Mouse (Mus musculus) thymus, postnatal 0 days (tissue): ENCODE measurements around the gene Dtx1. TPM values are rescaled to one million over a fixed set of nuclear protein-coding genes. Genes with fewer than 3 reads are reported as not detected.
A peak's percentile ranks its signal among the peaks of the same experiment; 100 is the strongest.

ENCODE experiments used
- DNase-seq: peaks from one replicate; pipeline ENCODE4 v3.0.0-alpha.2; 2015; ENCODE audit warnings: low spot score
- polyA plus RNA-seq: library from polyadenylated mRNA; unstranded; fragments of >200 nt; fragmentation: Nextera tagmentation; extraction: Ambion mirVana; gene quantifications from 2 replicates; pipeline ENCODE4 v1.2.1, GENCODE M21; 2015

Dtx1 gene
- polyA plus RNA-seq: 43.4 and 43.7 TPM in 2 replicates

DNA sequence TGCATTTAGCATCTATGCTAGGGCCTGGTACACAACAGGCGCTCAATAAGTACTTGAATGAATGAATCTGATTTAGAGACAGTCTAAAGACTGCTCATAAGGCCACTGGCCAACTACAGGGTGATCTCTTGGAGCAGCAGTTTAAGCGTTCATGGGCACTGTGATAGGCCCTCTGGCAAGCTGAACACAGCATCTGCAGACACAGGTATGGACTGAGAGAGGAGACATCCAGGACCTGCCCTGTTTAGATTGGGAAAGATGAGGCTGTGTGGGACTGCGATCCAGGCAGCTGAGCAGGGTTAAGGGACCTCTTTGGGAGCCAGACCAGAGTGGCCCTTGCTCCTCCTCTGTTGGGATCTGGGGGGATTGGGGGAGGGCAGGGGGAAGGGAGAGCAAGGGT, at the start of gene Dtx1:
Gene Dtx1, minus strand, starts transcription at position 101 of the 400 bp plus-strand sequence.
- DNase-seq: no peak

GRCm38 (mm10) chr5:120754215-120754614, 42.5 kb upstream of the Dtx1 start:
- no peak for DNase-seq

- no peak for DNase-seq
Measured at GRCm38 (mm10) chr5:120752786-120753185, 41.1 kb upstream of the Dtx1 start.

DNA sequence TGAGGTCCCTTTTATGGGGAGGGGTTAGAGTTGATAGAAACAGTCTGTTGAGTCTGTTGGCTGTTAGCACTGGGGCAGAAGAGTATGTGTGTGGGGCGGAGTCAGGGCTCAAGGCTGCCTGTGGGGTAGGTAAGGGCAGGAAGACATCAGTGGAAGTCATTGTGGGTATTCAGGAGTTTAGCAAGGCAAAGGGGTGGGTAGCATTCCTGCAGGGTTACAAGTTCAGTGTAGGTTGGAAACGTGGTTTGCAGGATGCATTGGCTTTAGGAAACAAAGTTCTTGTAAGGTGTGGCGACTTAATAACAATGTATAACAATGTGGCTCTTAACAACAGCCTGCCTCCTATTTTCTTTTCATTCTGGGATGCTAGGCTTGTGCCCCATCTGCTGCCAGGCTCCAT, 39.5 kb upstream of the Dtx1 start:
- DNase-seq: no peak

- DNase-seq: no peak
Measured at GRCm38 (mm10) chr5:120749688-120750087, 38.0 kb upstream of the Dtx1 start, which contains the start of gene Oas2. Gene Oas2, minus strand, starts transcription at chr5:120749853.

DNA sequence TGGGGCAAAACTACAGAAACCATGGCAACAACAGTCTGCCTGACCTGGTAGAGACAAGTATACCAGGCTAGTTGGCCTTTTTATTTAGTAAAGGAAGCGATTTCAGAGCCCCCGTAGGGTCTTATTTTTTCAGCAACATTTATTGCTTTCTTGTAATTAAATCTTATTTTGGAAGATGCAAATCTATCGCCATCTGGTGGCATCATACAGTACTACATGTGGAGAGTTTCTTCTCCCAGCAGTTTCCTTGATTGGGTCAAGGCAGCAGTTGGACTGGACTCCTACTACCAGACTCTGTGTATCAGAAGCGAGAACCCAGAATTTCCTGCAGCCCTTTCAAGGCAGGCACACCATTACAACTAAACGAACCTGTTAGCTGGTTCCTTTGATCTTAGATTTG, 34.7 kb upstream of the Dtx1 start:
- peak; percentile 63 for DNase-seq

DNA sequence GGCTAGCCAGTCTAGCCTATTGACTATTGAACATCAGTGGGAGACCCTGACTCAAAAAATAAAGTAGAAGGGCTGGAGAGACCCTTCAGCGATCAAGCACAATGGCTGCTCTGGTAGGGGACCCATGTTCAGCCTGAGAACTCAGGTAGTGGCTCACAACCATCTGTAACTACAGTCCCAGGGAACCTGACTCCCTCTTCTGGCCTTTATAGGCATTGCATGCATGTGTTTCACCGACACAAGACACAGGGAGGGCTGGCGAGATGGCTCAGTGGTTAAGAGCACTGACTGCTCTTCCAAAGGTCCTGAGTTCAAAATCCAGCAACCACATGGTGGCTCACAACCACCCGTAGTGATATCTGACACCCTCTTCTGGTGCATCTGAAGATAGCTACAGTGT, 30.4 kb upstream of the Dtx1 start:
- peak; percentile 74 for DNase-seq

DNA sequence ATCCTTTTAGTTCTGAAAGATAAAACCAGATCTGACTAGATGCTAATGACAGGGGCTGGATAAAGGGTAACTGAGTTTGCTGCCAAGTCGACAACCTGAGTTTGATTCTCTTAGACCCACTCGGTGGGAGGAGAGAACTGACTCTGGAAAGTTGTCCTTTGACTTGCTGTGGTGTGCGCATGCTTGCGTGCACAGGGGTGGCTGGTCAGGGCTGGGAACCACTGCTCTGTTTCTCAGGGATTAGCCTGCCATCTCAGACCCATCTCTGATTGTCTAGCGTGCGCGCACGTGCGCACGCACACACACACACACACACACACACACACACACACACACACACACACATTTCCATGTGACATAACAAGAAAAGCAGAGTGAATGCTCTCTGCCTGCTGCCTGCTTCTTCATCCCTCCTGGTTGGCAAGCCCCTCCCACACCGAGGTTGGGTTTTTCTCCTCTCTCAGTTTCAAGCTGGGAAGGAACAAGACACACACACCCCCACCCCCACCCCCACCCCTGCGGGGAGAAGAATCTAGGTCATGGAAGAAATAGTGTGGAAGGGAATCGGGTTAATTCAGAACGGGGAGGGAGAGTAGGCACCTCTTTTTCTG, 22.8 kb upstream of the Dtx1 start:
- DNase-seq: no peak

DNA sequence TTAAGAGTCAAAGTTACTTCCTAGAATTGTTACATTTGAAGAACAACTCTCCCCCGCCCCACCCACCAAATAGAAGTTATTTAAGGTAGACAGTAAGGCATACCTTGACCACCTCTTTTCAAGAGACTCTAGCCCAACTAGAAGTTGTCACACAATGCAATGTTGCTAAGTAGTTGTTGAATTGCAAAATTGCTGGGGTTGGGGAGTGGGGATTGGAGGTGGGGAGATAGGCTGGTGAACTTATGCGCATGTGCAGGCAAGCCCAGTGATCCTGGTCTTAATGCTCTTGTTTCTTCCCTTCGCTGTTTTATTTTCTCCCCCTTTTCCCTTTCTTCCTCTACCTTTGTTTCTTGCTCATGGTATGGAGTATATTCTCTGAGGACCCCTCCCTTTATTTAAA, 22.0 kb upstream of the Dtx1 start:
- no peak for DNase-seq

GRCm38 (mm10) chr5:120732740-120733139, 21.0 kb upstream of the Dtx1 start:
- no peak for DNase-seq

DNA sequence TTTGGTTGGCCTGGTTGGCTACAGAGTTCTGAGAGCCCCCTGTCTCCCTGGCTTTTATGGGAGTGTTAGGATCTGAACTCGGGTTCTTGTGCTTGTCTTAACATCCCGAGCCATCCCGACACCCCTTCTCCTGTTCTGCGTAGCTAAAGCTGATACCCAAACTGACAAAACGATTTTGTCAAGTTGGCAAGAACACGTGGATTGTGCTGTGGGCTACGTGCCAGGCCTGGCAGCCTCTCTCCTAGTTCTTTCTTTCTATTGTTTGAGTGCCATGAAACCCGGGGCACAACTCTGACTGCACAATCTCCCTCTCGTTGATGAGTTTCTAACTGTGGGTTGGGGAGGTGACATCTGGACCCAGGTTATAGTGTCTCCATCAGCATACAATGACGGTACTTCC, 17.6 kb upstream of the Dtx1 start:
- DNase-seq: no peak

GRCm38 (mm10) chr5:120725811-120726455, 14.2 kb upstream of the Dtx1 start:
- no peak for DNase-seq

GRCm38 (mm10) chr5:120721005-120721404, 9.3 kb upstream of the Dtx1 start:
- no peak for DNase-seq

DNA sequence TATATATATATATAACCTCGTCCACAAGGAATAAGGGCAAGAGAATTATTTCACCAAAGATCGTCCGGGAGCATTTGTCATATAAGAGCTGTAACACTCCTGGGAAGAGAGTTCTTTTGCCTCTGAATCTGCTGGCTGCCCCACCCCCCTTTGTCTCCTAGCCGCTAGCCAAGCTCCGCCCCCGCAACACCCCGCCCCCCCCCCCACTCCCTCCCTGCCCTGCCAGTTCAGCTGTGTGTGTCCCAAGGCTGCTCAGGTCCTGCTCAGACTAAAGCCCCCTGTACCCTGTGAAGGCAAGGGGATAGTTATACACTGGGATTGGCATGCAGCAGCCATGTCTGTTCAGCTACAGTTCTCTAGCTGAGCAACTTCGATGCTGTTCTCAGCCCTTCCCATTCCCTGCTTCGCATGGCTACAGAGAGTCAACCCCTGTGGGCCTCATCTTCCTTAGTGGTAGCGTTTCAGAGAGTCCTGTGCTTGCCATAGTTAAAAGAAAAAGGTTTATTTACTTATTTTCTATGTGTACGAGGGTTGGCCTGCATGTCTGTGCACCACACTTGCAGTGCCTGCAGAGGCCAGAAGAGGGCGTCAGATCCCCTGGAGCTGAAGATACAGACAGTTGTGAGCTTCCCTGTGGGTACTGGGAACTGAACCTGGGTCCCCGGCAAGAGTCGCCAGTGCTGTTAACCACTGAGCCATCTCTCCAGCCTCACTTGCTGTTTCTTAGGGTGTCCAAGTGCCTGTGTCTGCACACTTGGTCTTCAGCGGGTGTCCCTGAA, 7.1 kb upstream of the Dtx1 start:
- DNase-seq: no peak

- DNase-seq: no peak
Measured at GRCm38 (mm10) chr5:120717136-120717535, 5.4 kb upstream of the Dtx1 start.

DNA sequence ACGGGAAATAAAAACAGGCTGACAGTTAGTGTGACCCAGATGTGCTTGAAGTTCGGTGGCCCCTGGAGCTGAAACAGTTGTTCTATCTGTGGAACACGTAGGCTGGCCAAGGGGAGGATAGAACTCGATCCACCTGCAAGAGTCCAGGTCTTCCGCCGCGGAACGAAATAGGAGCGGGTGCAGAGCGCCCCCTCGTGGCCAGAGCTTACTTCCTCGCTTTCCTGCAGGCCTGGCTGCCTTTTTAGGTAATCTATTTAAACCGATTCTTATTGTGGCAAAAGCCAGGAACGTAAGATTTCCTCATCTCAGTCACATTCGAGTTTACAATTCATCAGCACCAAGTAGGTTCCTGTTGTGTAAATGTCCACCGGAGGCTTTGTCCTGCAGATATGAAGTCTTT, 2.6 kb upstream of the Dtx1 start:
- DNase-seq: peak; percentile 86

DNA sequence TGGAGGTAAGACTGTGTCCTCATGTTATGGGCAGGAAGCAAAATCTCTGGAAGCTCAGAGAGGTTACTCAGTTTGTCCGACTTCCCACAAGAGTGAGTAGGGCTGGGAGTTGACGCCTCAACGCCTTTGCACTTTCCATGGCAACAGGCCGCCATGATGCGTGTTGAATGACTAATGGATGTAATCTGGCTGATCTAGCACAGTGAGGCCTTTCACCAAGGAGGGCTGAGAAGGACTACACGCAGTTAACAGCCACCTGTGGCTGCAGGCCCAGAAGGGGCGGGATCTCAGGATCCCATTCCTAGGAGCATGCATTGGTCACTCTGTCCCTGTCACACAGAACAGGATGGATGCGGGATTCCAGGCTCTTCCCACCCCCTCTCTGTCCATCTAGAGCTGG, 994 bp upstream of the Dtx1 start:
- no peak for DNase-seq

GRCm38 (mm10) chr5:120711416-120711815, 311 bp downstream of the Dtx1 start:
- peak; percentile 69 for DNase-seq

DNA sequence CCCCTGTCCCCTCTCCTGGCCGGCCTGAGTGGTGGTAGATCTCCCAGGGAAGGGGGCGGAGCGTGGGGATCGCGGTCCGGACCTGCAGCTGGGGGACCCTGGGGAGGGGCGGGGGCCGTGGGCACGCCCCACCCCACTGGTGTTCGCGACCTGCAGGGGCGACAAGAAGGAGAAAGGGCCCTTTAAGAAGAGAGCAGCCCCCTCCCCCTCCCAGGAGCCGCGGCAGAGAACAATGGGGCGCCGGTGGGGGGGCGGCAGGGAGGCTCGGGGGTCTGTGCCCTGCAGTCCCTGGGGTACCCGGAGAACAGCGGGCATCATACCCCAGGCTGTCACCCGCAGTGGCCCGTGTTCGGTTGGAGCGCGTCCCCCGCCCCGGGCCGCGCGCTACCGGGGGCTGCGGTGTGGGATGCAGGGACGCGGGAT, 890 bp downstream of the Dtx1 start:
- DNase-seq: peak; percentile 38

DNA sequence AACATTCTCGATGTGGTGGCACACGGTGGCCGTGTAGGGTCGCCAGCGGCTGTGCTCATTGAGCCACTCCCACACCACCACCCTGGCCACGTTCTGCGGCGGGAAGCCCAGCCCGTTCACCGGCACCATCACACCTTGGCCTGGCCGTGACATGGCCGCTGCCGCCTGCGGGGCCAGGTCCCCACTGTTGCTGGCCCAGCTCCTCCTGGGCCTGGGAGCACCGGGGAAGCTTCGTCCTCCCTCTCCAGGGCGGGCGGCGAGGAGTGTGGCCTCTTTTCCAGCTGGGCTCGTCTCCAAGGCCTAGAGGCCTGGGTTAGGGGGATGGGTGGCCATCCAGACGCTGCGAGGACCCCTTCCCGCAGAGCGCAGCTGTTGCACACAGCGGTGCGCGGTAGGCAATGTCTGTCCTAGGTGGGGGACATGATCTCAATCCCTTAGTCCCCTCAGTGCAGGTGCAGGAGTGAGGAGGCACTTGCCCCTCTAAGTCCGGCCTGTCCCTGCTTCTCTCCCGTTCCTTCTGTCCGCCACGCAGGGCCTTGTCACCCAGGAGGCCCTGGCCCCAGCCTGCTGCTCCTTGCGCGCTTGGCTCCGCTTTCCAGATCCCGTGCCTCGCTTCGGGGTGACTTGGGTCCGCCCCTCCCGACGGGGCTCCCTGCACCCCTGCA, 1.4 kb downstream of the Dtx1 start:
- DNase-seq: peak; percentile 38

GRCm38 (mm10) chr5:120706976-120707375, 4.8 kb downstream of the Dtx1 start:
- no peak for DNase-seq

GRCm38 (mm10) chr5:120706541-120706940, 5.2 kb downstream of the Dtx1 start:
- DNase-seq: no peak
